Mouse (Mus musculus) left cerebral cortex, adult 8-10 months (tissue): Measurements from ENCODE around the gene Vac14. TPM values are rescaled to one million over a fixed set of nuclear protein-coding genes. Genes with fewer than 3 reads are reported as not detected.
"Not testable (repeated sequence)": the region's sequence is repeated elsewhere in the genome, so short reads cannot be mapped to it uniquely, and the experiment has no call there.

Source experiments
- DNase-seq, 2 experiments: peaks; one replicate each; pipeline ENCODE4 v3.0.0; 2022; ENCODE audit warnings: low spot score in 2 of 2
- total RNA-seq, 4 experiments: library from RNA; stranded (reverse); gene quantifications; 2 replicates each; pipeline ENCODE4 v1.2.4; 2022

Vac14 gene
- total RNA-seq, 4 experiments from 2014 or later = 29.2 to 30.7 (median 30.4) TPM

DNA sequence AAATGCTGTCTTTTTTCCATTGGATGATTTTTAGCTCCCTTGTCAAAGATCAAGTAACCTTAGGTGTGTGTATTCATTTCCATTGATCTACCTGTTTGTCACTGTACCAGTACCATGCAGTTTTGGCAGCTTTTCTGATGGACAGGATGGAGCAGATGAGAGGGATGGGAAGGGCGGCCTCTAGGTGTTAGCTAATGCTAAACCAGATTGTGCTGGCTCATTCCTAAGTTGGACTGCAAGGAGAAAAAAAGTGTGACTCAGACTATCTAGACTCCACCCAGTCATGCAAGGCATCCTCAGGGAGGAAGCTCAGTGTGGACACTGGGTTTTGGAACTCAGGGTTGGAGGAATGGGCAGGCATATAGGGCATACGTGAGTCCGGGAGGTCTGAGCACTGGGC, 30.2 kb downstream of the Vac14 start:
- DNase-seq = no peak

DNA sequence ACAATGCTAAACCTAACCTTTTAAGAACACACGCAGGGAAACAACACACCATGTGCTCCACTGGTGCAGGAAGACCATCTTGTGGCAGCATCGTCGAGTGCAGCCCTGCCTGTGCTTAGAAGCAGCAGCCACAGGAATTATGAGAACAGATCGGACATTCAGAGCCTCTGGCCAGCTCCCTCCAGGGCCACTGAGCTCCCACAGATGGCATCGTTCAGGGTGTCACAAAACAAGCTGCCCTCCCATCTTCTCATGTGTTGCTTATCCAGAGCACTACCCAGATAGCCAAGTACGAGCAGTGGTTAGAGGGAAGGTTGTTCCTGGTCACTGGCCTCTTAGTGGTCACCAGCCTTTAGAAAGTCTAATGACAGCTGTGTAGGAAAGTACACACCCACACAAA, 30.9 kb downstream of the Vac14 start:
- no peak for DNase-seq

DNA sequence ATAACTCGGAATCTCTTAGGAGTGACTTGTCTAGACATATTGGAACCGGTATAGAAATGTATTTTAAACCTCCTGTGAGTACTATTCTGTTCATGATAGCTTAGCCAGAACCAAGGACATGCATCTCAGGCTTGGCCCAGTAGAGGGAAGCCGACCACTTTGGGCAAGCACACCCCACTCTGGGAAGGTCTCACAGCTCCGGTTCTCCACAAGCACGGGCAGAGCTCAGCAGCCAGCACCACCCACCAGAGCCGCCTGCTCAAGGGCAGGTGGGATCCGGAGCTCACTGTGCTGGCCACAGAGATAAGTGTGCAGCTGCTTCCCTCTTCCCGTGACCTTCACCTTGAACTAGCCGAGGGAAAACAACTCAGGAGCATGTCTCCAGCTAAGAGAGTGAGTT, 32.5 kb downstream of the Vac14 start:
- DNase-seq = no peak

DNA sequence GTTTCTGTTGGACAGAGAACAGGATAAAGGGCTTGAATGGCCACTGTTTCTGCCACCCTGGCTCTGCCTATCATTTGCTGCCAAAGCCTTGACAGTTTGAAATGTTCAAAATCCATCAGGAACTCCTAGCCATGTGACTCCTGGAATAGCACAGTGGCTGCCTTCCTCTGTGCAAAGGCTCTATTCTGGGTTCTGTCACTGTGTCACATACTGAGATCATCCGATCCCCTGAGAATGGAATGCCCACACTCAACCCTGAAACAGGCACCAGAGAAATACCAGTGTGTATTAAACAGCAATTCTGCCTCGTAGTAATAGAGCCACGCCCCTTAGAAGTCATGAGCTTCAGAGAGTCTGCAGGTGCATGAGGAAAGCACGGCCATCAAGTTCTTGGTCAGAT, 33.5 kb downstream of the Vac14 start:
- no peak for DNase-seq

DNA sequence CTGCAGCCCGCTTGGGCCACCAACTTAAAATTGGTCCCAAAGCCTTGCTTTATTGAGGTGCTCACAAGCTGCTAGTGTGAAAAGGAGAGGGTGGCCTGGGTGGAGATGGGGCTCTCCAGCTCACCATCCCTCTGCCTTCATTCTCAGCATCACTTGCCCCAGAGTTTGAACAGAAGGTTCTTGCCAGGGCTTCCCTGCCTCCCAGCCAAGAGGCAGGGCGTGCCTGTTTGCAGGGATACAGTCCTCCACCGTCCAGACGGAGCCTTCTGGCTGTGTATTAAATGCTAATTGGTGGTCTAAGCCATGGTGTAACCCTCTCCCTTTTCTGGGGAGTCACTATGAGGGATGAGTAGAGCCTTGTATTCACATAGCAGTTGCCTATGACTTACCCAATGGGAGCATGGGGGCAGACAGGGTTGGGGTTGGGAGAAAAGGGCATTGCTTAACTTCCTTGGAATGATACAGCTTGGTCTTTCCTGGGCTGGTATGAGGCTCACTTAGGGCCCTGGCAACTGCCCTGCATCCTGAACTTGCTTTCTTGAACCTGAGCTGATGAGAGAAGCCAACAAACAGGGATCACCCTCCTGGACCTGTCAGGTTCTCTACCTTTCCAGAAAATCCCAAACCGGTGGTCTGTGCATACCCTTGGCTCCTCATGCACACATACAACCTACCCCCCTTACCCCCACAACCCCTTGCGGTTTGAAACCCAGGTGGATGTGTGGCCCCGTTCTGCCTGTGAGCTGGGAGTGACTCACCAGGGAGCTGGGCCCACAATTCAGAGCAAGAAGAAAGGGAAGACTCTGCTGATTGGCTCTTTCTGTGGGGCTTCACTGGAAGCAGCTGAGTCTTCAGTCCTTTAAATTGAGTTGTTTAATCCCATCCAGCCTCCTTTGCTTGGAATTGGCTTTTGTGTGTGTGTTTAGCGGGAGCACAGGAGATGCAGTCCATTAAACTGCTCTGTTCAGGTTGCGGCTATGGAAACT, 36.0 kb downstream of the Vac14 start:
- DNase-seq = no peak

DNA sequence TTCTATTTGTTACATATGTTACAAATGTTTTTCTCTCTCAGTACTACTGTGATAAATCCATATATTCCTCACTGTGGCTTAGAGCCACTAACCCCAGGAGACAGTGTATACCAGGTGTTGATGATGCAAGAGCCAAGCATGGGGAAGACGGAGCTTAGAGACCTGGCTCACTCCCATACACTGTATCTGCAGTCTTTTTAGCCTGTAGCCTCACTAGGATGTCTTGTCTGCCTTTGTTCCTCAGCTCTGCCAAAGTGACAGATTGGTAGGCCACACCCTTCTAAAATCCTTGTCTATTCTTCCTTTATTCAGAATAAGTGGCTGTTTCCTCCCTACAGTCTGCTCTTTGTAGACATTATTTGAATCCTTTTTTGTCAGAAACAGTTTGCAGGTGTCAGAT, 37.4 kb downstream of the Vac14 start:
- no peak for DNase-seq

DNA sequence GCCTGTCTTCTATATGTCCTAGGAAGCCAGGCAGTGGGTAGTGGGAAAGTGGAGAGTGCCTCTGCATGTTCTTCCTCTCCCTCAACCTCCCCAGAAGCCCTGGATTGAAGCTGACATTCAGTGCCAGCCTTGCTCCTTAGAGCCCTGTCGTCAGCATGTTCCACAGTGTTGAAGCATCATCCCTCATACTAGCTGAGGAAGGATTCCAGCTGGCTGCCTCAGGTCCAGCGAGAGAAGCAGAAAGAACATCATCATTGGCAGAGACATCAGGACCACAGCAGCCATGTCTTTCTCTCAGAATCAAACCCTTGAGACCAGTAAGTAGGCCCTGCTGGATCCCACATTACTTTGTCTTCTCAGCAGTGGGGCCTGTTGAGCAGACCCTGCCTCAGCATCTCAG, 39.3 kb downstream of the Vac14 start:
- DNase-seq = no peak

DNA sequence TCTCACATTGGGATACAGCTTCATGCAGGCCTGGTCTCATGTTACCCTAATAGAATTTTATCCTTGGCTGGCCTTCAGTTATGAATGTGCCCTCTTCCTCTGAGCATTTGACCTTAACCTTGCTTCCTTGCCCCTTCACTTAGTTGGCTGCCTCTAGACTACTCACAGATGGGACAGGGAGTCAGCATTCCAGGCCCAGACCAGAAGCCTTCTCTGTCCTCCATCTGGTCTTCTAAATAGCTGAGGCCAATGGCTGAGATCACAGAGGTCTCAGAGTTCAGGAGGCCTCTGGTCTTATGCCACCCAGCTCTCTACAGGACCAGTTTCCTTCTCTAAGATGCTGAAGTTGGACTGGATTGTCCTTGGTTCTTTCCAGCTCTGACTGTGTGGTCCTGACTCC, 41.7 kb downstream of the Vac14 start:
- no peak for DNase-seq

DNA sequence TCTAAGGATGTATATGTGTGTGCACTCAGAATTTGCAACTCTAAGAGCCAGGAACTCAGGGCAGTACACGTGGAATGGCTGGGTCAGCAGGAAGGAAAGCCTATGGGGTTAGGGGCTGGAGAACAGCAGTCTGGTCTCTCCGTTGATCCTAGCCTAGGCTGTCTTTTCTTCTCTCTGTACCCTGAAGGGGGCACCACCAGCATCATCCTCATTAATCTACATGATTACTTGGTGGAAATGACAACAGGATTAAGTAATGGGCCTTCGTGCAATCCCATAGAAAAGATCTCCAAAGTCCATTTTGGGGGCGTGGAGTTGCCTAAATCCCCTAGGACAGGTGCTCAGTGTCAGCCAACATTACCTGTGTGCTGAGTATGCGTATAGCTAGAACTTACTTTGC, 44.2 kb downstream of the Vac14 start:
- DNase-seq = no peak

DNA sequence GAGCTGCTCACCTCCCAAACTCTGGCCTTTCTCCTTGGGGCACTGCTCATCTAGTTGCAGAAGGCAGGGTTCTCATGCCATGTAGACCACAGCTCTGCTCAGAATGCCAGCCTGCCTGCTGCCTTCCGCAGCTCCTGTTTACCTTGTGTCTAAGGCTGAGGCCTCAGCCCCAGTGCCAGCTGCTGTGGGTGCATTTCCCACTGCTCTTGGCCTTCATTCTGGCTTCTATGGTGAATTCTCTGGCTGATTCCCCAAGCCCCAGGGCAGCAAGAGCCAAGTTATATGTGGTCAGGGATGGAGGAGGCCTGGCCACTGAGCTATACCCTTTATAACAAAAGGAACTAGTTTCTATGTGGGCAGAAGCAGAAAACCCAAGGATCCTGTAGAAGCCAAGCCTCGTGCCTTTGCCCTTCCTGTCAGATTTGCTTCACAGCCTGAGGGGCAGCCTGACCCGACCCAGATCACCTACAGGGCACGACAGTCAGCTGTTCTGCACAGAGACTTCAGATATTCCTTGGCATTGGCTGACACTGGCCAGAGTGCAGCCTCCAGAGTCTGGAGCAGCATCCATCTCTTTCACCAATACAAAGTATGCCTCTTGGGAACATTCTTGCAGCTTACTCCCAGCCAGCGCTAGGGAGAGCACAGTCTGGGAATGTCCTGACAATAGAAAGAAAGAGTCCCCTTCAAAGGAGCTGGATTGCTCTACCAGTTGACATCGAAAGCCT, 44.8 kb downstream of the Vac14 start:
- DNase-seq = no peak

DNA sequence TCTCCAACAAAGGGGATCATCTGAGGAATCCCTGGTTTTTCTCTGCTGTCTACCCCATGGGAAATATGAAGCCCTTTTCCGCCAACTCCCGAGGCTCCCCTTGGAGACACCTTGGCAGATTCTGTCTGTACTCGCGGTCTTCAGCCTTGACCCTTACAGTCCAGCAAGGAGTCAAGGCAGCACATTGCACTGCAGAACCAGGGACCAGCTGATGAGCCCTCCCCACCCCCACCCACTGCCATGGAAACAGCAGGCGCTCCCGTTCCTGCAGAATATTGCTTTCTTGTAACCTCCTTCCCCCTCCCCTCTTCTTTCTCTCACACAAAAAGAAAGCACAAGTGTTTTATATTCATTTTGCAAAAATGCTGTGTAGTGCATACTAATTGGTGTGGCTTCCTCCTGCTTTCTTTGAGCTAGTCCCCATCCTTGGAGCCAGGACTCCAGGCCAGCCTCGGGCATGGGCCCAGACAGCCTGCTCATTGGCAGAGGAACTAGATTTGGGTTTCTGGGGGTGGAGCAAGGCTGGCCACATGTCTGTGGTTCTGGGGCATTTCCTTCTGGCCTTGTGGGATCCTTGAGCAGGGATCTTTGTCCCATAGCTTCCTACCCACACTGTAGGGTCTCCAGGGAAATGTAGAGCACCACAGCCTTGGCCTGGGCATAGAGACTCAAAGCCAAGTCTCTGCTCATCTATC, 46.0 kb downstream of the Vac14 start:
- DNase-seq = peak in 1 of 2 experiments; percentile 81

DNA sequence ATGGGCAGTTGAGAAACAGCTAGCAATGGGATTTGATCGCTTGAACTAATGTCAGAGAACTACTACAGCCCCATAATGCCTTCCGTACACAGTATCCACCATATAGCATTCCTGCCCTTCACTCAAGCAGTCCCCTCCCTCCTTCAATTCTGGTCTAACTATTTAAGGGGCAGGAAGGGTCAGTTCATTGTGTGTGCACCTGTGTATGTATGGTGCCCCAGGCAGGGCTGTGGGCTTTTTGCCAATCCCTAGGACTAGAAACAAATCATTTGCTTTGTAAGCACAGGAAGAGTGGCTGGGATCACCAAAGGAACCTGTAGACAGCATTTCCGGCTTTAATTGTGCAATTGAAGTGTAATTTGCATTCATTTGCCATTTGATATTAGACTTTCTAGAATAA, 46.6 kb downstream of the Vac14 start:
- DNase-seq = no peak

DNA sequence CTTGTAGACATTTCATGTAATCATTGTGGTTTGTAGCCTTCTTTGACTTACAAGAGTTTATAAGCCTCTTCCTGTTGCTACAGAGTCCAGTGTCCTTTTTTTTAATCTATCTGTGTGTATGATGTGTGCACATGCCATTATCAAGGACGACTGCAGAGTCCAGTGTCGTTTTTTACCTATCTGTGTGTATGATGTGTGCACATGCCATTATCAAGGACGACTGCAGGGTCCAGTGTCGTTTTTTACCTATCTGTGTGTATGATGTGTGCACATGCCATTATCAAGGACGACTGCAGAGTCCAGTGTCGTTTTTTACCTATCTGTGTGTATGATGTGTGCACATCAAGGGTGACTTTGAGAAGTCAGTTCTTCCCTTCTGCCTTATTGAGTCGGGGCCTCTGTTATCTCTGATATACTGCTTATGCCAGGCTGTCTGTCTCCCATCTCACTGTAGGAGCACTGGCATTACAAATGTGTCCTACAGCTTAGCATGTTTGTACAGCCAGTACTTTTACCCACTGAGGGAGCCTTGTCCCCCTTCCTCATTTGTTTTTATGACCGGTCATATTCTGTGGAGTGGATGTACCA, 49.3 kb downstream of the Vac14 start:
- not testable (repeated sequence) for DNase-seq

DNA sequence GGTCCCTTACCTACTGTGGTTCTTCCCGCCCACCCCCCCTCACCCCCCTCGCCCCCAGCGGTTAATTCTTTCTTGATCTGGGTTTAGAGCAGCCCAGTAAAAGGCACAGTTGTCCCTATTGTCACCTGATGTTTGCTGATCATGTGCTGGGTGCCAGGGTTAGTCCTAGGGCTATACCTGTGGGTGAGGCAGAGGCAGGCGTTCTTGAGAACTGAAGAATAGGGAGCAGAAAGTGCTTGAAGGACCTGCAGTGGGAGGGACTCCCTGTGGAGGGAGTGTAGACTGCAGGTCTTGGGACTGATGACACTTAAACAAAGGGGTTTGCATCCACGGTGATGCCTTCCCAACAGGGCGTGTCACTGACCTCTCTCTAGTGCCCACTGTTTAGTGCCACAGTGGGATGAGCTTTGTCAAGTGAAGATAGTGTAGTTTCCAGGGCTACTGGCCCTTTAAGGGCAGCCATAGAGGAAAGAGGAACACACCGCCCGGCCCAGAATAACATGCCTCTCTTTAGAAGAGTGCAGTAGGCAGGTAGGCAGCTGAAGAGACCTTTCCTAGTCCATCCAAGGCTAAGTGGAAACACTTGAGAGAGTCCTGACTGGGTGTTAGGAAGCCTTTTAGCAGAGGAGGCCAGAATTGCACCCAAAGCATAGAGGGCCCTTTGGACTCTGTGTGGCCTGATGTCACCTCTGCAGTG, 51.7 kb downstream of the Vac14 start:
- no peak for DNase-seq

DNA sequence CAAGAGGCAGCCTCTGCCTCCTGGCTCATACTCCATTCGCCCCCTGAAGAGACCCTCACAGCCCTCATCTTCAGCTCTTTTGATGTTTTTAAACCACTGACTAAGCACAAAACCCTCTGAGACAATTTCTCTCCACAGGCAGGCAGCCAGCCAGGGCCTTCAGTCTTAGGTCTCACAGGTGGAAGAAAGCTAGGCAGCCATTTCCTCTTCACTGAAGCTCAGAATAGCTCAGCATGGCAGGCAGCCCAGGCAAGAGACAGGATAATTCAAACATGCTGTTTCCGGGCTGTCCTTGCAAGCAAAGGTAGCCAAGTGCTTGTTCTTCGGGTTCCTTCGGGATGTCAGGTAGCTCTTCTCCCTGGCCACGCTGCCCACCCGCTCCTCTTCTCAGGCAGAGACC, 52.9 kb downstream of the Vac14 start:
- DNase-seq = peak in 1 of 2 experiments; percentile 48

DNA sequence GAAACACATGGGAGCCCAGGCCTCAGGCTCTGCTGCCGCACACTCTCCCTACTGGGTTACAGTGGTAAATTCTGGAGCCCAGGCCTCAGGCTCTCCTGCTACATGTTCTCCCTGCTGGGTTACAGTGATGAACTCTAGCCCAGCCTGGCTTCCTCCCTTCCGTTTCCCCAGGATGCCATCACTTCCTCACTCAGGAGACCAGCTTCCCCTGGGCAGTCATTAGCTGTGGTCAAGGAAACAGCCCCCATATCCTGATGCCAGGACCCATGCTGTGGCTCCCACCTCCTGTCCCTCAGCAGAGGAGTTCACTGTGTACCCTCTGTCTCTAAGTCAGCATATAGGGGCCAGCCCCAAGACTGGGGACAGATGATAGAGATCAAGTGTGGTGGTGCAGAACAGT, 53.7 kb downstream of the Vac14 start:
- no peak for DNase-seq

DNA sequence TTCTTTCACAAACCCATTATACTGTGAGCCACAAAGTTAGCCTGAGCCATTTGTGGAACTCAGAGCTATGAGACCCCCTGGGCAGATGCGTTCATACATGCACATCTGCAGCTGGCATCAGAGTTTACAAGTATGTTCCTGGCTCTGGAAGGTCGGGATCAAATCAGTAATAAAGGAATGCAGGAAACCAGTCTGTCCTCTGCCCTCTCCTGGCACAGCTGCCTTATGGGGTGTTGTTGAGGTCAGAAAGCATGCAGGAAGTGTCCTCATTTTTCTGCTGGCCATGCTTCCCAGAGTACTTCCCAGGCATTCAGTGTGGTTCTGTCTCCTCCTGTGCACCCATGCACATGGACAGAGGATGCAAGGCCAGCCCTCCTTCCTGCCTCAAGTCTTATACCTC, 54.8 kb downstream of the Vac14 start:
- no peak for DNase-seq

DNA sequence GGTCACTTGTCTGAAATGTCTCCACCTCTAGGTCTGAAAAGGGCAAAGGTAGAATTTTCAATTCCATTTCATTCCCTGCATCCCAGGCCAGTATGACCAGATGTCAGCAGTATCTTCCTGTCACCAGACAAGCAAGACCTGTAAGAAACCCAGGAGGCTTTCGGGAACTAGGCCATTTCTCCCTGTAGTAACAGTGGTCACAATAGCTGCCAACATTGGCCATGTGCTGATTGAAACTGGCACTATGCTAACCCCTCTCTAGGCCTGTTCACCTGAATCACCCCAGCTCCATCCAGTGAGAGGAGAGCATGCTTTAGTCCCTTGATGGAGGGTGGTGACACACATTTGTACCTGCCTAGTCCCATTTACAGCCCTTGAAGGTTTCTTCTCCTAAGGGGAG, 56.2 kb downstream of the Vac14 start:
- no peak for DNase-seq

DNA sequence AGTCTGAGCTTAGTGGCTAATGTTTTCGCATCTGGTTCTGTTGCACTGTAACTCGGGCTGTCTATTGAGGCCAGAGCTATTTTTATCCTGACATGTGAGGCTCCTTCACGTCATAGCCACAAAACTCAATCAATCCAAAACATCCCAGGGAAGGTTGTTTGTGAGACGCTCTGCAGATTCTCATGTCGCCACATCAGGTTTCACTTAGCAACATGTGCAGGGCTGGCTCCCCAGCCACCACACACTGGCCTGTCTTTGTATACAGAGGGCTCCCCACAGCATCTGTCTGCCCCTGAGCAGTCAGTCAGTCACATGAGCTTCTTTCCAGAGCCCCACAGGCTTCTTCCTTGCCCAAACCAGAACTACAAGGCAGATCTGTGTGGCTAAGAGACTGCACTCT, 58.3 kb downstream of the Vac14 start:
- DNase-seq = no peak

DNA sequence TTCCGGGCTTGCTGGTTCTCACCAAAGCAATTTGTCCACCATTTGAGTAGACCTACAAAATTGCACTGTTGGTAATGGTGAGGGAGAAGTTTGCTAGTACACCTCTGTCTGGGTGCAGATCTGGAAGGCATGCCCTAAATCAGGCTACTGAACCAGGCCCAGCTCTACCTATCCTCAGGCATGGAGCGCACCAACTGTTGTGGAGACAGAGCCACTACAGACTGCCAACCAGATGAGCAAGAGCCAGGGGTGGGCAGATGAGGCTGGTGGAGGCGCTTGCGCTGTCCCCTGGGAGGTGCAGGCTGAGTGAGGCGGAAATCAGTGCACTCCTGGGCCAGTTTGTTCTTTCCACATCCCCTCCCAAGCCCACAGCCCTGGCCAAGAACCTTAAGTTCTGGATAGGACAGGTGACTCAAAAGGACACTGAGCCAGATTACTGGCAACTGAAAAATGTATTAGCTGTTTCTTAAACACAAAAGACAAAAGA, 58.8 kb downstream of the Vac14 start:
- DNase-seq = no peak

DNA sequence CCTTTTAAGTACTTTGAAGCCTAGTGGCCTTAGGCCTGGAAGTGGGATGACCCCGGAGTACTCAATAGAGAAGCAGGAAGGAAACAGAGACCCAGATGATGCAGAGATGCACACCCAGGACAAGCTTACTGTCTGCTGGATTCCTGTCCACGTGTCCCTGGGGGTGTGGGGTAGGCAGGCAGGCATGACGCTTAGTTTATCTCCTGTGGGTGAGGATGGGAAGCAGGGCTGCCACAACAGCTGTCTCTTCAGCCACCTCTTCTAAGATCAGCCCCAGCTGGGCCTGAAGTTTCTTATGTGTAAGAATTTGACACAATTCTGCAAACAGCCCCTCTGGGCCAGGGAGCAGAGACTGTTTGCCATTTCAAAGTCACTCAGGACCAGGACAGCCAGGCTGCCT, 60.6 kb downstream of the Vac14 start:
- DNase-seq = no peak
